Mouse (Mus musculus) MN1 (cell line): ENCODE results near the gene Col4a1.

ENCODE experiments used
- DNase-seq: peaks from one replicate; pipeline ENCODE4 v3.0.0-alpha.2; 2016; ENCODE audit warnings: low spot score

The Col4a1 gene

GRCm38 (mm10) chr8:11299317-11299602 is 13.4 kb downstream of the Col4a1 start:
- no peak for DNase-seq

GRCm38 (mm10) chr8:11298531-11299316 is 13.9 kb downstream of the Col4a1 start:
- DNase-seq, result no peak

GRCm38 (mm10) chr8:11297141-11297838 is 15.3 kb downstream of the Col4a1 start:
- DNase-seq, result no peak

- DNase-seq, result no peak
Measured at GRCm38 (mm10) chr8:11296282-11296943, 16.2 kb downstream of the Col4a1 start.

- DNase-seq, result no peak
Measured at GRCm38 (mm10) chr8:11292611-11293010, 20.0 kb downstream of the Col4a1 start.

- DNase-seq, result no peak
Measured at GRCm38 (mm10) chr8:11290533-11290932, 22.1 kb downstream of the Col4a1 start.

- no peak for DNase-seq
Measured at GRCm38 (mm10) chr8:11288286-11288685, 24.3 kb downstream of the Col4a1 start.

GRCm38 (mm10) chr8:11287139-11287538 is 25.5 kb downstream of the Col4a1 start:
- no peak for DNase-seq

- DNase-seq, result no peak
Measured at GRCm38 (mm10) chr8:11285437-11285836, 27.2 kb downstream of the Col4a1 start.

- no peak for DNase-seq
Measured at GRCm38 (mm10) chr8:11283217-11283616, 29.4 kb downstream of the Col4a1 start.

- DNase-seq, result no peak
Measured at GRCm38 (mm10) chr8:11282696-11283095, 29.9 kb downstream of the Col4a1 start.

- peak; percentile 30 for DNase-seq
Measured at GRCm38 (mm10) chr8:11282139-11282538, 30.5 kb downstream of the Col4a1 start.

GRCm38 (mm10) chr8:11280721-11281268 is 31.8 kb downstream of the Col4a1 start:
- DNase-seq, result no peak

- no peak for DNase-seq
Measured at GRCm38 (mm10) chr8:11279296-11279826, 33.3 kb downstream of the Col4a1 start.

- no peak for DNase-seq
Measured at GRCm38 (mm10) chr8:11278101-11278611, 34.5 kb downstream of the Col4a1 start.

GRCm38 (mm10) chr8:11277602-11278051 is 35.0 kb downstream of the Col4a1 start:
- no peak for DNase-seq

GRCm38 (mm10) chr8:11276286-11276685 is 36.3 kb downstream of the Col4a1 start:
- DNase-seq, result no peak

GRCm38 (mm10) chr8:11274415-11274814 is 38.2 kb downstream of the Col4a1 start:
- no peak for DNase-seq

GRCm38 (mm10) chr8:11273506-11274158 is 39.0 kb downstream of the Col4a1 start:
- no peak for DNase-seq

- DNase-seq, result no peak
Measured at GRCm38 (mm10) chr8:11272205-11272604, 40.4 kb downstream of the Col4a1 start.

- DNase-seq, result no peak
Measured at GRCm38 (mm10) chr8:11270826-11271225, 41.8 kb downstream of the Col4a1 start.

- no peak for DNase-seq
Measured at GRCm38 (mm10) chr8:11268753-11269152, 43.9 kb downstream of the Col4a1 start.
